Mouse (Mus musculus) intestine, embryonic 14.5 days (tissue): ENCODE measurements around the gene Nav1. TPM values are rescaled to one million over a fixed set of nuclear protein-coding genes. Genes with fewer than 3 reads are reported as not detected.
A peak's percentile ranks its signal among the peaks of the same experiment; 100 is the strongest.

Source experiments
- ATAC-seq: fragments of 200-750 bp; cut with Nextera tagmentation; replicated peaks from 2 replicates; pipeline ENCODE4 v1.8.0; 2017; ENCODE audit warnings: low read depth, moderate number of reproducible peaks, moderate TSS enrichment, moderate library complexity; ENCODE audit not compliant: low FRiP score, low TSS enrichment
- DNase-seq: peaks from one replicate; pipeline ENCODE4 v3.0.0-alpha.2; 2018; ENCODE audit warnings: low spot score
- H3K27ac ChIP-seq: fragments of 300-500 bp; sonication (generic); 2 replicates; pipeline ENCODE4 v1.5.1; 2014; ENCODE audit warnings: low read depth, mild to moderate bottlenecking, control low read depth
- H3K27me3 ChIP-seq: fragments of 300-500 bp; sonication (generic); replicated peaks from 2 replicates; pipeline ENCODE4 v1.6.1; 2014; ENCODE audit warnings: low read length, control low read depth; ENCODE audit not compliant: control insufficient read depth, insufficient read depth
- H3K36me3 ChIP-seq: fragments of 300-500 bp; sonication (generic); 2 replicates; pipeline ENCODE4 v1.6.1; 2014; ENCODE audit warnings: low read length, control low read depth; ENCODE audit not compliant: control insufficient read depth, insufficient read depth
- H3K4me1 ChIP-seq: fragments of 300-500 bp; sonication (generic); replicated peaks from 2 replicates; pipeline ENCODE4 v1.6.1; 2014; ENCODE audit warnings: low read length, control low read depth, mixed read lengths; ENCODE audit not compliant: control insufficient read depth, insufficient read depth
- H3K4me2 ChIP-seq: fragments of 300-500 bp; sonication (generic); 2 replicates; pipeline ENCODE4 v1.6.1; 2014; ENCODE audit warnings: low read length
- H3K4me3 ChIP-seq: fragments of 300-500 bp; sonication (generic); 2 replicates; pipeline ENCODE4 v1.5.1; 2014; ENCODE audit warnings: low read depth, low read length, control low read depth, mixed read lengths
- H3K9ac ChIP-seq: fragments of 300-500 bp; sonication (generic); 2 replicates; pipeline ENCODE4 v1.6.1; 2014; ENCODE audit warnings: mild to moderate bottlenecking, low read length
- H3K9me3 ChIP-seq: fragments of 300-500 bp; sonication (generic); 2 replicates; pipeline ENCODE4 v1.6.1; 2016; ENCODE audit warnings: low read length, control low read depth; ENCODE audit not compliant: control insufficient read depth
- WGBS: fragments of 180-500 bp; shearing (Covaris S2); extraction: QIAGEN DNeasy Blood & Tissue Kit; methylation state at CpG from one replicate; pipeline ENCODE4 v1.1.7; 2014; 5-methylcytosine and 5-hydroxymethylcytosine counted together
- polyA plus RNA-seq: library from polyadenylated mRNA; unstranded; fragments of >200 nt; fragmentation: Nextera tagmentation; extraction: Ambion mirVana; gene quantifications from 2 replicates; pipeline ENCODE4 v1.2.1, GENCODE M21; 2014

Nav1 gene
- polyA plus RNA-seq, 1 experiment from 2014 or later, result 21.2 TPM

GRCm38 (mm10) chr1:135635323-135636064, 28.4 kb upstream of the Nav1 start:
- DNase-seq (no peak), ATAC-seq (no peak)
- Histone ChIP-seq H3K27me3 (no peaks in the 10 kb centered on the region), H3K36me3 (no peaks in the 10 kb centered on the region), H3K9me3 (no peaks in the 10 kb centered on the region), H3K4me1 (peaks cover 11% of the 10 kb centered on the region), H3K27ac (no peak overlapping the region), H3K4me3 (no peak overlapping the region), H3K4me2 (no peak overlapping the region), H3K9ac (no peak overlapping the region)
- 75% methylated on average over 11 of the region's 11 CpGs for WGBS

DNA sequence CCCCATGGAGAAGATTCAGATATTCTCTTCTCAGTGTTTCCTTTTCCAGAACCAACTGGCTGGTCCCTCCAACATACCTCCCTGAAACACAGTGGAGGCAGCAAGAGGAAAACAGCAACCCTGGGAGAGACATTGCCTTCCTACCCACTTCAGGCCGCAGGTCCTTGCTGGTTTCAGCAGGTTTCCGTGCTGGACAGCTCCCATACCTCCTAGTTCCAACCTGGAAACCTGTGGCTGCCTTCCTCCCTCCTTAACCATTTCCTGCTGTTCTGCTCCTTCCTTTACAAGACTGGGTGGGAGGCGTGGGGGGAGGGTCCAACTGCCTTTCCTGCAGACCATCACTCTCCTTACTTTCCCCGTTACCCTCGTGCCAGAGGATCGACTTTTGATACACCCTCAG, 27.7 kb upstream of the Nav1 start:
- no peak overlapping the region for H3K4me2 ChIP-seq

GRCm38 (mm10) chr1:135633884-135634283, 26.8 kb upstream of the Nav1 start:
- 84% methylated on average over 2 of the region's 2 CpGs for WGBS
- no peaks in the 10 kb centered on the region for H3K9me3 ChIP-seq
- peaks cover 18% of the 10 kb centered on the region for H3K4me1 ChIP-seq
- H3K36me3 ChIP-seq, result no peaks in the 10 kb centered on the region
- no peak overlapping the region for H3K9ac ChIP-seq
- H3K27ac ChIP-seq, result no peak overlapping the region
- no peak overlapping the region for H3K4me3 ChIP-seq
- H3K27me3 ChIP-seq, result no peaks in the 10 kb centered on the region
- no peak for DNase-seq
- no peak overlapping the region for H3K4me2 ChIP-seq
- ATAC-seq, result no peak

More for the DNA sequence above, 27.7 kb upstream of the Nav1 start:
- WGBS, result 12% methylated on average over 6 of the region's 6 CpGs
- DNase-seq (peak; percentile 83), ATAC-seq (no peak)
- Histone ChIP-seq H3K4me3 (no peak overlapping the region), H3K27me3 (no peaks in the 10 kb centered on the region), H3K4me1 (peaks cover 16% of the 10 kb centered on the region), H3K36me3 (no peaks in the 10 kb centered on the region), H3K27ac (no peak overlapping the region), H3K9me3 (no peaks in the 10 kb centered on the region), H3K9ac (no peak overlapping the region)

DNA sequence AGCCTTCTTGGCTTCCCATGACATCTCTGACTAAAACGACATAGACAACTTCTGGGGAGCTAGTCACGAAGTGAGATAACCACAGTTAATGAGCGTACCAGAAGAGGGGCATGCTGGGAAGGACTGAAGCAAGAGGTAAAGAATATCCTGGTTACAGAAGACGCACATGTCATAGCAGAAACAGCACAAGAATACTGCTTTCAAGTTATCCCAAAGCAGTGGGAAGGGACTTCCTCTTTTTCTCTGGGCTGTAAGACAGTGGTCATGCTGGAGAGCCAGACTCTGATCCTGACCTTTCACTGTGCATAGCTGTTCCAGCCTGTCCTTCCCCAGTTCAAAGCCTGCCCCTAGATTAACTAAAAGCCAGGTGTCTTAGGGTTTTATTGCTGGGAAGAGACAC, 26.4 kb upstream of the Nav1 start:
- no peak for DNase-seq

DNA sequence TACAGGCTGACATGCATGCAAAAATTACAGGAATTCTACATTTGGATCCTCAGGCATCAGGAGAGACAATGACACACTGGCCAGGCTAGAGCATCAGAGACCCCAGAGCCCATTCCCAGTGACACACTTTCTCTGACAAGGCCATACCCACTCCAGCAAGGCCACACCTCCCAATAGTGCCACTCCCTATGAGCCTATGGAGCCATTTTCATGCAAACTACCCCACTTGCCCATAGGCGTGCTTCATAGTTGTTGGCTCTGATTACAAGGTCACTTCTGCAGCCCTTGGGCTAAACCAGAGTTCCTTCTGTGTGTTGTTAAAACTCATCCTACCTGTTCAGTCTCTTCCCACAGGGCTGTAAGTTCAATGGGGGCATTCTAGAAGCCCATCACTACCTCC, 25.1 kb upstream of the Nav1 start:
- H3K9me3 ChIP-seq, result no peaks in the 10 kb centered on the region
- WGBS, result 69% methylated on average over 1 of the region's 1 CpGs
- no peak overlapping the region for H3K4me3 ChIP-seq
- no peak overlapping the region for H3K9ac ChIP-seq
- no peak for ATAC-seq
- peaks cover 18% of the 10 kb centered on the region for H3K4me1 ChIP-seq
- H3K36me3 ChIP-seq, result no peaks in the 10 kb centered on the region
- no peaks in the 10 kb centered on the region for H3K27me3 ChIP-seq
- DNase-seq, result no peak
- H3K27ac ChIP-seq, result no peak overlapping the region
- no peak overlapping the region for H3K4me2 ChIP-seq

More for the DNA sequence above, 26.4 kb upstream of the Nav1 start:
- H3K27me3 ChIP-seq, result no peaks in the 10 kb centered on the region
- H3K4me1 ChIP-seq, result peaks cover 18% of the 10 kb centered on the region
- H3K4me2 ChIP-seq, result no peak overlapping the region
- H3K4me3 ChIP-seq, result no peak overlapping the region
- no peaks in the 10 kb centered on the region for H3K9me3 ChIP-seq
- H3K9ac ChIP-seq, result no peak overlapping the region
- H3K36me3 ChIP-seq, result no peaks in the 10 kb centered on the region
- 90% methylated on average over 4 of the region's 4 CpGs for WGBS
- no peak for ATAC-seq
- no peak overlapping the region for H3K27ac ChIP-seq

DNA sequence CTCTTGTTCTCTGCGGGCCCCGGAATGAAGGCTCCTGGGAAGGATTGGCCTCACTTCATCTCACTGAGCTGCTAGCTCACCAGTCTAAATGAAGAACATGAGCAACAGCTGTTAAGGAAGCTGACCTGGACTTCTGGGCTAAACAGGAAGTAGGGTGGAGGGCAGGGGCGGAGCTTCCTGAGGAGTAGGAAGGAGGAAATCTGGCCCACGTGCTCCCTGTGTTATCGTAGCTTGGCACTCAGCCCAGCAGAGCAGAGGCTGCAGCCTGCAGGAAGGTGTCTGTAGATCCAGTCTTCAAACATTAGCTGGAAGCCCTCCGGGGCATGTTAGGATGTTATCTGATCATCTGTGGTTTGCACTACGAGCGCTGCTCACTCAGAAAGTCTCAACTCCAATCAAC, 24.4 kb upstream of the Nav1 start:
- Histone ChIP-seq H3K27me3 (no peaks in the 10 kb centered on the region), H3K27ac (peak overlapping the region; percentile 49), H3K4me2 (no peak overlapping the region), H3K4me1 (peaks cover 18% of the 10 kb centered on the region), H3K9ac (no peak overlapping the region), H3K9me3 (no peaks in the 10 kb centered on the region), H3K36me3 (no peaks in the 10 kb centered on the region), H3K4me3 (no peak overlapping the region)
- 38% methylated on average over 8 of the region's 8 CpGs for WGBS
- ATAC-seq, result no peak
- peak; percentile 58 for DNase-seq

GRCm38 (mm10) chr1:135629846-135630245, 22.8 kb upstream of the Nav1 start:
- Histone ChIP-seq H3K4me3 (no peak overlapping the region), H3K9ac (no peak overlapping the region), H3K4me1 (peaks cover 18% of the 10 kb centered on the region), H3K36me3 (no peaks in the 10 kb centered on the region), H3K9me3 (no peaks in the 10 kb centered on the region), H3K4me2 (no peak overlapping the region), H3K27me3 (no peaks in the 10 kb centered on the region), H3K27ac (no peak overlapping the region)
- DNase-seq, result no peak
- ATAC-seq, result no peak
- 69% methylated on average over 5 of the region's 5 CpGs for WGBS

GRCm38 (mm10) chr1:135626218-135626617, 19.1 kb upstream of the Nav1 start:
- Histone ChIP-seq H3K9ac (no peak overlapping the region), H3K4me2 (no peak overlapping the region), H3K9me3 (no peaks in the 10 kb centered on the region), H3K4me1 (peaks cover 7% of the 10 kb centered on the region; the same call in 1 of the 2 replicates), H3K27ac (no peak overlapping the region), H3K36me3 (no peaks in the 10 kb centered on the region), H3K4me3 (no peak overlapping the region), H3K27me3 (no peaks in the 10 kb centered on the region)
- DNase-seq (no peak), ATAC-seq (no peak)
- 84% methylated on average over 6 of the region's 6 CpGs for WGBS

- Histone ChIP-seq H3K9ac (no peak overlapping the region), H3K9me3 (no peaks in the 10 kb centered on the region), H3K27ac (no peak overlapping the region), H3K36me3 (no peaks in the 10 kb centered on the region), H3K4me2 (no peak overlapping the region), H3K27me3 (no peaks in the 10 kb centered on the region), H3K4me3 (no peak overlapping the region), H3K4me1 (peaks cover 7% of the 10 kb centered on the region; the same call in 1 of the 2 replicates)
- WGBS, result 62% methylated on average over 3 of the region's 3 CpGs
- ATAC-seq (no peak), DNase-seq (no peak)
Observed at GRCm38 (mm10) chr1:135625741-135626140, 18.6 kb upstream of the Nav1 start.
